Mouse (Mus musculus) adrenal gland, adult 10 weeks (tissue): ENCODE results near the gene Ptgir. TPM values are rescaled to one million over a fixed set of nuclear protein-coding genes. Genes with fewer than 3 reads are reported as not detected.

Source experiments
- polyA plus RNA-seq: library from polyadenylated mRNA; stranded (reverse); fragments of 350-450 nt; fragmentation: Illumina TruSeq; extraction: RNeasy Lipid Tissue Mini Kit (QIAGEN cat#74804); gene quantifications from one replicate; pipeline ENCODE4 v1.2.3, GENCODE M21; 2014; ENCODE audit warnings: low read depth, low replicate concordance

Gene Ptgir
- 1.4 TPM for polyA plus RNA-seq

GRCm38 (mm10) chr7:16906281-16906680 lies at the start of gene Ptgir:
Gene Ptgir, plus strand, starts transcription at chr7:16906490.

GRCm38 (mm10) chr7:16875310-16875325 lies 31.2 kb upstream of the Ptgir start, which contains the start of gene Dact3:
Gene Dact3, plus strand, starts transcription at chr7:16875317.

GRCm38 (mm10) chr7:16891641-16892351 lies 14.5 kb upstream of the Ptgir start, which contains the start of gene Gng8:
Gene Gng8, plus strand, starts transcription at chr7:16891786.

GRCm38 (mm10) chr7:16924037-16924834 lies 17.9 kb downstream of the Ptgir start, which contains the start of gene Calm3:
Gene Calm3, minus strand, starts transcription at chr7:16924114.

GRCm38 (mm10) chr7:16944061-16944807 lies 37.9 kb downstream of the Ptgir start, which contains the start of gene Pnmal2:
Gene Pnmal2, plus strand, starts transcription at chr7:16944682.

GRCm38 (mm10) chr7:16959539-16960187 lies 53.4 kb downstream of the Ptgir start, which contains the start of gene Pnmal1:
Gene Pnmal1, plus strand, starts transcription at chr7:16959679.

Other genes with a start within 250 kb of the Ptgir start
- gene Ceacam15, start 230.8 kb upstream of the Ptgir start, polyA plus RNA-seq = not detected
- not detected for gene Ceacam9, start 184.6 kb upstream of the Ptgir start, polyA plus RNA-seq
- gene Ap2s1, start 168.1 kb upstream of the Ptgir start, polyA plus RNA-seq = 65.4 TPM
- 25.1 TPM for gene Slc1a5, start 125.2 kb upstream of the Ptgir start, polyA plus RNA-seq
- 19.2 TPM for gene Strn4, start 90.6 kb upstream of the Ptgir start, polyA plus RNA-seq
- 9.0 TPM for gene Fkrp, start 89.8 kb upstream of the Ptgir start, polyA plus RNA-seq
- gene Prkd2, start 63.6 kb upstream of the Ptgir start, polyA plus RNA-seq = 0.64 TPM
- gene Dact3, start 31.2 kb upstream of the Ptgir start, polyA plus RNA-seq = 0.82 TPM
- gene Gng8, start 14.7 kb upstream of the Ptgir start, polyA plus RNA-seq = not detected
- 36.0 TPM for gene Calm3, start 17.6 kb downstream of the Ptgir start, polyA plus RNA-seq
- gene Pnmal2, start 38.2 kb downstream of the Ptgir start, polyA plus RNA-seq = 5.1 TPM
- gene Pnmal1, start 53.2 kb downstream of the Ptgir start, polyA plus RNA-seq = 4.6 TPM
- gene Gm42372, start 76.6 kb downstream of the Ptgir start, polyA plus RNA-seq = 4.2 TPM
- gene Ccdc8, start 86.2 kb downstream of the Ptgir start, polyA plus RNA-seq = 3.4 TPM
- gene Ppp5c, start 121.4 kb downstream of the Ptgir start, polyA plus RNA-seq = 12.6 TPM
- gene Hif3a, start 155.9 kb downstream of the Ptgir start, polyA plus RNA-seq = 3.1 TPM
- gene Psg16, start 167.6 kb downstream of the Ptgir start, polyA plus RNA-seq = not detected
- not detected for gene Ceacam3, start 243.8 kb downstream of the Ptgir start, polyA plus RNA-seq